Mouse (Mus musculus): Measurements from ENCODE around the gene Tnfrsf13c.

GRCm38 (mm10) chr15:82203090-82203489 is 21.1 kb downstream of the Tnfrsf13c start:
- TF ChIP-seq GATA1 (IDR thresholded peaks at IDR 0.05; ENCODE audit: borderline replicate concordance, low read length) (no peak), FLI1 (IDR thresholded peaks at IDR 0.05; ENCODE audit: low read length) (no peak)

Measured in megakaryocyte, embryonic 14.5 days (primary cell).